Mouse (Mus musculus): Measurements from ENCODE around the gene Klhl3.

DNA sequence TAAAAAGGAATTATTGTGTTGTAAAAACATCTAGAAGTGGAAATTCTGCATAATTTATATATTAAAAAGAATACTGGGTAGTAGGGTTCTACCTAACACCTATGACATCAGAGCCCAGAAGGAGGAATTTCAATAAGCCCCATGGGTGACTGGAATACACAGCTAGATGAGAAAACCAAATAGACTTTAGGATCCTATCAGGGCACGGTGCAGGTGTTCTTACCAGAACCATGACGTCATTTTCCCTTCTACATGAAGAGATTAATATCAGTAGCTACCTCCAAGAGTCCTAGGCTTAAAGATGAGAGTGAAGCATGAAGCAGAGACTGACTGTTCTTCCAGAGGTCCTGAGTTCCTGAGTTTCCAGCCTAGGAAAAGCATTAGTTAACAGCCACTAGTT, 3.4 kb upstream of the Klhl3 start:
- TF ChIP-seq CTCF (IDR thresholded peaks at IDR 0.05): no peak
- TF ChIP-seq EP300 (IDR thresholded peaks at IDR 0.05): no peak
